Mouse (Mus musculus) layer of hippocampus, adult 8-10 months (tissue): ENCODE results near the gene Prrt2. TPM values are rescaled to one million over a fixed set of nuclear protein-coding genes. Genes with fewer than 3 reads are reported as not detected.
A peak's percentile ranks its signal among the peaks of the same experiment; 100 is the strongest.

ENCODE experiments used
- DNase-seq, 2 experiments: peaks; one replicate each; pipeline ENCODE4 v3.0.0; 2022; ENCODE audit warnings: low spot score in 2 of 2
- microRNA-seq, 2 experiments: library from miRNA; unstranded; fragments of <30 nt; microRNA quantifications; one replicate each; pipeline ENCODE4 v1.2.0; 2022
- total RNA-seq, 4 experiments: library from RNA; stranded (reverse); gene quantifications; 2 replicates each; pipeline ENCODE4 v1.2.4; 2022

Gene Prrt2
- total RNA-seq, 4 experiments from 2014 or later = 208 to 223 (median 215) TPM

- DNase-seq = no peak
Measured at GRCm38 (mm10) chr7:127003620-127004019, 17.4 kb downstream of the Prrt2 start.

GRCm38 (mm10) chr7:126999568-126999967 is 21.4 kb downstream of the Prrt2 start:
- DNase-seq = no peak

GRCm38 (mm10) chr7:126996449-126996848 is 24.6 kb downstream of the Prrt2 start:
- no peak for DNase-seq

- no peak for DNase-seq
Measured at GRCm38 (mm10) chr7:126988816-126989215, 32.2 kb downstream of the Prrt2 start.

- DNase-seq = no peak
Measured at GRCm38 (mm10) chr7:126986319-126986718, 34.7 kb downstream of the Prrt2 start.

- DNase-seq = no peak
Measured at GRCm38 (mm10) chr7:126984667-126985444, 36.2 kb downstream of the Prrt2 start.

- no peak for DNase-seq
Measured at GRCm38 (mm10) chr7:126983113-126983512, 37.9 kb downstream of the Prrt2 start.

GRCm38 (mm10) chr7:126982054-126982453 is 39.0 kb downstream of the Prrt2 start:
- DNase-seq = no peak

GRCm38 (mm10) chr7:126981601-126982000 is 39.4 kb downstream of the Prrt2 start:
- no peak for DNase-seq

GRCm38 (mm10) chr7:126978841-126979240 is 42.2 kb downstream of the Prrt2 start:
- DNase-seq = no peak

GRCm38 (mm10) chr7:126976878-126977459 is 44.0 kb downstream of the Prrt2 start:
- no peak for DNase-seq

GRCm38 (mm10) chr7:126975950-126976866 is 44.8 kb downstream of the Prrt2 start, which contains the start of gene Cdiptos:
Gene Cdiptos (minus strand): TSS chr7:126976098.
- peak; percentile 93 to 94 for DNase-seq

GRCm38 (mm10) chr7:126975893-126975949 is 45.3 kb downstream of the Prrt2 start, which contains the start of gene Cdipt:
Gene Cdipt (plus strand): TSS chr7:126975914.
- no peak for DNase-seq

GRCm38 (mm10) chr7:126975493-126975892 is 45.5 kb downstream of the Prrt2 start:
- DNase-seq = no peak

Small RNA genes within 50 kb of the gene (microRNA-seq; reads per million reads assigned to microRNA genes)
- 0 reads per million in 2 experiments for gene Gm44343

Other genes starting within 250 kb of the Prrt2 start
- gene Ypel3, start 244.3 kb downstream of the Prrt2 start, total RNA-seq = 100 to 1,000 TPM; 236 to 283 (median 255) TPM
- 1 to 10 TPM in 3 of 4 experiments, under 1 TPM in 1; 0.43 to 1.5 (median 1.2) TPM for gene Tbx6, start 239.7 kb downstream of the Prrt2 start, total RNA-seq
- 10 to 100 TPM; 49.5 to 55.7 (median 51.9) TPM for gene Ppp4c, start 228.7 kb downstream of the Prrt2 start, total RNA-seq
- 10 to 100 TPM; 57.3 to 67.6 (median 62.6) TPM for gene Fam57b, start 223.5 kb downstream of the Prrt2 start, total RNA-seq
- gene 4930451I11Rik, start 189.6 kb downstream of the Prrt2 start, total RNA-seq = not detected
- gene Doc2a, start 173.8 kb downstream of the Prrt2 start, total RNA-seq = 10 to 100 TPM; 17.6 to 20.0 (median 18.7) TPM
- gene Hirip3, start 159.2 kb downstream of the Prrt2 start, total RNA-seq = 10 to 100 TPM; 25.6 to 44.7 (median 36.2) TPM
- 10 to 100 TPM; 46.3 to 59.5 (median 56.1) TPM for gene Ino80e, start 158.8 kb downstream of the Prrt2 start, total RNA-seq
- gene Taok2, start 136.5 kb downstream of the Prrt2 start, total RNA-seq = 100 to 1,000 TPM; 146 to 179 (median 151) TPM
- gene Tmem219, start 98.3 kb downstream of the Prrt2 start, total RNA-seq = 10 to 100 TPM; 21.8 to 34.3 (median 25.6) TPM
- 100 to 1,000 TPM; 137 to 173 (median 161) TPM for gene Kctd13, start 92.3 kb downstream of the Prrt2 start, total RNA-seq
- gene Asphd1, start 71.6 kb downstream of the Prrt2 start, total RNA-seq = 10 to 100 TPM; 27.2 to 41.0 (median 31.5) TPM
- 100 to 1,000 TPM; 433 to 476 (median 455) TPM for gene Sez6l2, start 70.6 kb downstream of the Prrt2 start, total RNA-seq
- gene Cdipt, start 45.3 kb downstream of the Prrt2 start, total RNA-seq = 100 to 1,000 TPM; 138 to 156 (median 152) TPM
- 1 to 10 TPM in 1 of 4 experiments, not detected in 3; 1.0 TPM for gene Cdiptos, start 45.1 kb downstream of the Prrt2 start, total RNA-seq
- 10 to 100 TPM; 10.5 to 17.2 (median 14.1) TPM for gene Mvp, start 6.6 kb downstream of the Prrt2 start, total RNA-seq
- not detected for gene Pagr1b, start 4.7 kb downstream of the Prrt2 start, total RNA-seq
- gene Pagr1a, start 3.9 kb downstream of the Prrt2 start, total RNA-seq = 10 to 100 TPM; 18.9 to 59.7 (median 27.8) TPM
- gene Gm42742, start 114 bp downstream of the Prrt2 start, total RNA-seq = 10 to 100 TPM; 20.5 to 63.0 (median 52.5) TPM
- 100 to 1,000 TPM; 204 to 209 (median 206) TPM for gene Maz, start 5.8 kb upstream of the Prrt2 start, total RNA-seq
- gene Kif22, start 21.3 kb upstream of the Prrt2 start, total RNA-seq = 1 to 10 TPM; 2.5 to 9.4 (median 3.8) TPM
- gene Zg16, start 66.1 kb upstream of the Prrt2 start, total RNA-seq = not detected
- gene AI467606, start 70.1 kb upstream of the Prrt2 start, total RNA-seq = 1 to 10 TPM; 1.2 to 3.7 (median 2.3) TPM
- gene Qprt, start 101.0 kb upstream of the Prrt2 start, total RNA-seq = 1 to 10 TPM in 1 of 4 experiments, under 1 TPM in 3; 0.22 to 1.1 (median 0.53) TPM
- gene Spn, start 116.6 kb upstream of the Prrt2 start, total RNA-seq = under 1 TPM; 0.29 to 0.68 (median 0.46) TPM
- gene Cd2bp2, start 174.8 kb upstream of the Prrt2 start, total RNA-seq = 10 to 100 TPM; 87.4 to 94.4 (median 90.0) TPM
- gene Tbc1d10b, start 187.3 kb upstream of the Prrt2 start, total RNA-seq = 100 to 1,000 TPM in 2 of 4 experiments, 10 to 100 TPM in 2; 97.9 to 106 (median 101) TPM
- gene Mylpf, start 187.7 kb upstream of the Prrt2 start, total RNA-seq = 1 to 10 TPM; 2.8 to 5.1 (median 3.6) TPM
- 10 to 100 TPM; 20.6 to 21.4 (median 20.9) TPM for gene Zfp553, start 211.8 kb upstream of the Prrt2 start, total RNA-seq
- gene Sept1, start 211.9 kb upstream of the Prrt2 start, total RNA-seq = 1 to 10 TPM; 2.4 to 7.9 (median 7.0) TPM
- 10 to 100 TPM; 51.6 to 62.9 (median 58.3) TPM for gene Zfp771, start 223.1 kb upstream of the Prrt2 start, total RNA-seq
- gene Dctpp1, start 239.5 kb upstream of the Prrt2 start, total RNA-seq = 10 to 100 TPM; 16.8 to 21.7 (median 19.5) TPM